Mouse (Mus musculus) ES-E14 (cell line): ENCODE measurements around the gene Cdc42ep1. TPM values are rescaled to one million over a fixed set of nuclear protein-coding genes. Genes with fewer than 3 reads are reported as not detected.
A peak's percentile ranks its signal among the peaks of the same experiment; 100 is the strongest.
"Not testable (repeated sequence)": the region's sequence is repeated elsewhere in the genome, so short reads cannot be mapped to it uniquely, and the experiment has no call there.

Experiments used
- DNase-seq: peaks from one replicate; pipeline ENCODE4 v3.0.0-alpha.2; 2013; ENCODE audit warnings: low read depth, low spot score
- H3K27ac ChIP-seq: 2 replicates; pipeline ENCODE4 v1.5.1; 2012; ENCODE audit warnings: low read depth, mild to moderate bottlenecking, low read length, moderate library complexity, mixed read lengths; ENCODE audit not compliant: poor library complexity, insufficient read depth, severe bottlenecking
- H3K36me3 ChIP-seq: 2 replicates; pipeline ENCODE4 v1.6.1; 2012; ENCODE audit warnings: mild to moderate bottlenecking, low read length, moderate library complexity, mixed read lengths; ENCODE audit not compliant: control insufficient read depth, poor library complexity, insufficient read depth, severe bottlenecking
- H3K4me1 ChIP-seq, 2 experiments: fragments of 150-350 bp in 1 of 2; sonication (generic) in 1 of 2; 2 replicates each; pipeline ENCODE4 v1.6.1; 2012; ENCODE audit warnings: low read length in 2 of 2, mild to moderate bottlenecking in 1 of 2, mixed read lengths in 1 of 2; ENCODE audit not compliant: control insufficient read depth in 2 of 2, insufficient read depth in 2 of 2, poor library complexity in 1 of 2
- H3K4me3 ChIP-seq, 2 experiments: fragments of 150-350 bp in 1 of 2; sonication (generic) in 1 of 2; 2 replicates each; pipeline ENCODE4 v1.5.1; 2012; ENCODE audit warnings: low read length in 2 of 2, low read depth in 1 of 2, mild to moderate bottlenecking in 1 of 2, mixed read lengths in 1 of 2; ENCODE audit not compliant: insufficient read depth in 1 of 2, poor library complexity in 1 of 2, severe bottlenecking in 1 of 2
- H3K9ac ChIP-seq: 2 replicates; pipeline ENCODE4 v1.6.1; 2012; ENCODE audit warnings: low read depth, mild to moderate bottlenecking, low read length, mixed read lengths; ENCODE audit not compliant: poor library complexity, insufficient read depth, severe bottlenecking
- H3K9me3 ChIP-seq: fragments of 150-350 bp; sonication (generic); 2 replicates; pipeline ENCODE4 v1.6.1; 2012; ENCODE audit warnings: low read depth, mild to moderate bottlenecking, low read length; ENCODE audit not compliant: control insufficient read depth, insufficient read depth
- CHD2 ChIP-seq: IDR thresholded peaks from 2 replicates; pipeline ENCODE4 v1.6.1; 2014; ENCODE audit warnings: mild to moderate bottlenecking, low read depth, low read length, inconsistent platforms
- HCFC1 ChIP-seq: IDR thresholded peaks from 2 replicates; pipeline ENCODE4 v1.6.1; 2012; ENCODE audit warnings: low read length, inconsistent platforms, borderline replicate concordance; ENCODE audit not compliant: insufficient read depth
- MAFK ChIP-seq: IDR thresholded peaks from 2 replicates; pipeline ENCODE4 v1.6.1; 2014; ENCODE audit warnings: mild to moderate bottlenecking, low read depth, low read length, inconsistent platforms; ENCODE audit not compliant: insufficient read depth
- ZC3H11A ChIP-seq: IDR thresholded peaks from 2 replicates; pipeline ENCODE4 v1.6.1; 2012; ENCODE audit warnings: low read depth, mild to moderate bottlenecking, inconsistent platforms, low read length, borderline replicate concordance
- ZNF384 ChIP-seq: IDR thresholded peaks from 2 replicates; pipeline ENCODE4 v1.6.1; 2012; ENCODE audit warnings: low read depth, low read length, inconsistent platforms
- in situ Hi-C, 2 experiments: fragments of 600-800 bp; cut with MboI; formaldehyde crosslinking; loops; one replicate each; pipeline ENCODE4 v1.15.1; 2025; ENCODE audit warnings: low sequenced_read_pairs in 2 of 2, inconsistent platforms in 1 of 2; ENCODE audit not compliant: unreplicated experiment in 2 of 2
- total RNA-seq: library from RNA; depleted of rRNA; stranded (reverse); fragments of 300-350 nt; gene quantifications from 2 replicates; pipeline ENCODE4 v1.2.3, GENCODE M21; 2012

Gene Cdc42ep1
- total RNA-seq, 1 experiment: 8.3 TPM

DNA sequence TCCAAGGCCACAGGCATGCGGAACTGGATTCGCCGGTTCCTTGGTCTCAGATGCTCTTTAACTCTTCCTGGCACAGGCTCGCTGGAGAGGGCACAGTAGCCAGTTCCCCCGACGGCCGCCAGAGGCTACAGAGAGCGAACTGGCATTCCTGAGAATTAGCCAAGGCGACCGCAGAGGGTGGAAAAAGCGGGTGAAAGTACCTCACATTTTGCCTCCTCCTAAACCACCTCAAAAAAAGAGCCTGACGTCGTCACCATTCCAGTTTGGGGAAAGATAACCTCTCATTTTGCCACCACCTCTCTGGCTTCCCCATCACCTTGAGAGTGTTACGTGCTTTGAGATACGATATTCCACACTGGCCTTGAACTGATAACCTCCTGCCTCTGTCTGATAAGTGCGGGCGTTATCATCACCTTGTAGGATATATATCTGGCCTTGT, 33.9 kb downstream of the Cdc42ep1 start:
- Histone ChIP-seq H3K4me3 (peak overlapping the region; percentile 83 to 92), H3K27ac (peak overlapping the region; percentile 40; the same call in 1 of the 2 replicates), H3K9ac (peak overlapping the region; percentile 59; the same call in 1 of the 2 replicates), H3K9me3 (no peaks in the 10 kb centered on the region), H3K4me1 (peaks cover 0 to 22% of the 10 kb centered on the region in 2 experiments; a peak in 3 of 4 replicates), H3K36me3 (peaks cover 5% of the 10 kb centered on the region; the same call in 1 of the 2 replicates)
- in situ Hi-C loops: no loop called here
- DNase-seq: no peak
- 0 out of 2 replicates have a peak, but pooled peaks have one; percentile 11 for TF ChIP-seq HCFC1
- TF ChIP-seq MAFK: no peak
- TF ChIP-seq ZC3H11A: no peak
- peak; percentile 33 for TF ChIP-seq ZNF384
- no peak for TF ChIP-seq CHD2

DNA sequence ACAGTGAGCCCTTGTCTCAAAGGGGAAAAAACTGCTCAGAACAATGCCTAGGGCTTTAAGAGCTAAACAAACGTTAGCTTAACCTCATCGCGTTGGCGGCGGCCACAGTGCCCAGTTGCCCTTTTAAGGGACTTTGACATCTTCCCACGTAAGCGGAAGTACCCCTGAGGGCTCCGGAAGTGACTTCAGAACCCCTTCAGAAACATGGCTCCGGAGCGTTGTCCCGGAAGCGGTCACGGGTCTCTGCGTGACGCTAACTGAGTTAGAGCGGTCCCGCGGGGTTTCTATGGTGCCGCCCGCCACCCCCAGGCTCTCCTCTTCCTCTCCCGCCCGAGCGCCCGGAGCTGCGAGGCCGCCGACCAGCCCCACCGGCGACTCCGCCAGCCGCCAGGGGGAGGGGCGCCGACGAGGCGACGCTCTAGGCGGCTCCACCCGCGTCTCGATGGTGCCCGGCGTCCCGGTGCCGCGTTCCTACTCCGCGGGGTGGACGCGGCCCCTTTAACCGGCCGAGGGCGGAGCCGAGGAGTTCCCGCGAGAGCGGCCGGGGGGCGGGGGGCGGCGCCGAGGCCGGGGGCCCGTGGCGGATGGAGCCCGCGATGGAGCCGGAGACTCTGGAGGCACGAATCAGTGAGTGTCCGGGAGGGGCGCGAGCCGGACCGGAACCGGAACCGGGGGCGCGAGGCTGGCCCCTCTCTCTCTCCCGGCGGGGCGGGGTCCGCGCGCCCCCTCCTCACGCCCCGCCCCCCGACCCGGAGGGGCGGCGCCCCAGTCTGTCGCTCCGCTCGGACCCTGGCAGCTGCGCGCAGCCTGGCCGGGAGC, 34.8 kb downstream of the Cdc42ep1 start, which contains the start of gene Gga1:
Gga1 (plus strand) TSS at position 200 of the 819 bp plus-strand sequence.
- in situ Hi-C loops: no loop called here

DNA sequence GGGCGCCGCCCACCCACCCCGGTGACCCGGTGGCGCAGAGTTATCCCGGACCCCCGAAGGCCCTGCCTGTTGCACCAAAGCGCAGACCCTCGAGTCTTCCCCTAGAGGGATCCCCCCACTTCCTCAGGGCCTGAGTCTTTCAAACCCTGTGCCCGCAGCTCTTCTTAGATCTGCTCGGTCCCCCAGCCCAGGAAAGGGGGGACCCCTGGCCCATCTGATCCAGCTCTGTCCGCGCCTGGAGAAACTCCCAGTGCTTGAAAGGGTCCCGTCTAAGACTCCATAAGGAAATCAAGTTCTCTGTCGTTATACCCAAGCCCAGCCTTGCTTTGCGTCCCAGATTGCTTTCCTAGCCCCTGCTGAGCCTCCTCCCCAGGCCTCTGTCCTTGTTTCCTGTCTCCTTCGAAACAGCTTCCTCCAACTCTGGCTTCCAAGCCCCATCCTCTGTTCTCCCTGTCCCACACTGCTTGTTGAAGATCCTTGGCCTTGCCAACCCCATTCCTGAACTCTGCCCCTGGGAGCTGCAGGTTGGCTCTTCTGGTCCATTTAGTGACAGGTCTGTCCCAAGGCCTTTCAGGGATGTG, 35.5 kb downstream of the Cdc42ep1 start:
- in situ Hi-C loops: no loop called here
- TF ChIP-seq MAFK (no peak), ZC3H11A (no peak), ZNF384 (no peak), CHD2 (no peak), HCFC1 (no peak)
- no peak for DNase-seq

More for the DNA sequence above, 34.8 kb downstream of the Cdc42ep1 start, which contains the start of gene Gga1:
- H3K4me3 ChIP-seq: peak within 1 kb of the TSS; percentile 83 to 92
- DNase-seq: peak; percentile 90
- peak within 1 kb of the TSS; percentile 98 for H3K27ac ChIP-seq
- peak within 1 kb of the TSS; percentile 95 for H3K9ac ChIP-seq
- TF ChIP-seq HCFC1 (peak; percentile 52; the same call in 1 of the 2 replicates), MAFK (no peak), CHD2 (peak; percentile 88)
- peaks cover 12% of the 10 kb centered on the region; the same call in 1 of the 2 replicates for H3K36me3 ChIP-seq
- no peaks in the 10 kb centered on the region for H3K9me3 ChIP-seq
- H3K4me1 ChIP-seq: peaks cover 0 to 22% of the 10 kb centered on the region in 2 experiments; a peak in 3 of 4 replicates

DNA sequence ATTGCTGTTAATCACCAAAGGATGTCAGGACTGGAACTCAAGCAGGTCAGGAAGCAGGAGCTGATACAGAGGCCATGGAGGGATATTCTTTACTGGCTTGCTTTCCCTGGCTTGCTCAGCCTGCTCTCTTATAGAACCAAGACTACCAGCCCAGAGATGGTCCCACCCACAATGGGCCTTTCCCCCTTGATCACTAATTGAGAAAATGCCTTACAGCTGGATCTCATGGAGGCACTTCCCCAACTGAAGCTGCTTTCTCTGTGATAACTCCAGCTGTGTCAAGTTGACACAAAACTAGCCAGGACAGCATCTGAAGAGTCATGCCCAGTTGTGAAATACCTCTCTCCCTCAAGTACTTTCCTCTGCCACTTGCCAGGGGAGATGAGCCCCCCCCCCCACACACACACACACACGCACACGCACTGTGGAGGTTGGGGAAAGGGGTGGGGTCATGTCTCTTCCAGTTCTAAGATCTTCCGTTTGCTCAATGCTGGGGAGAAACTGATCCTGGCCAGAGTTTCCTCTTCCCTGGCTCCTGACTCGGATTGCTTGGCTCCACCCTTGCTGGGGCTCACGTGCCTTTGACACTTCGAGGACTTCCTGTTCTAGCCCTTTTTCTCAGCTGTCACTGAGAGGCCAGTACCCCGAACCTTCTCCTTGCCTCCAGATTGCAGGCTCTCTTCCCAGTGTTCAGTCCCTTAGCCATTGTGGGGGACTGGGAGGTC, 36.5 kb downstream of the Cdc42ep1 start:
- in situ Hi-C loops, H3K4me3 ChIP-seq, H3K9ac ChIP-seq, DNase-seq, H3K9me3 ChIP-seq, H3K27ac ChIP-seq: not testable (repeated sequence)
- peaks cover 0 to 17% of the 10 kb centered on the region in 2 experiments; a peak in 2 of 4 replicates for H3K4me1 ChIP-seq
- H3K36me3 ChIP-seq: peaks cover 23% of the 10 kb centered on the region; the same call in 1 of the 2 replicates

More for the DNA sequence above, 35.5 kb downstream of the Cdc42ep1 start:
- Histone ChIP-seq H3K36me3 (peaks cover 17% of the 10 kb centered on the region; the same call in 1 of the 2 replicates), H3K4me3 (peak overlapping the region; percentile 83 to 92), H3K27ac (peak overlapping the region; percentile 98), H3K4me1 (peaks cover 0 to 20% of the 10 kb centered on the region in 2 experiments; a peak in 3 of 4 replicates), H3K9ac (peak overlapping the region; percentile 95), H3K9me3 (no peaks in the 10 kb centered on the region)
